Mouse (Mus musculus) bone marrow, adult 2 months (tissue): ENCODE measurements around the gene Fgf15.

Source experiments
- CTCF ChIP-seq: fragments of 200-500 bp; IDR thresholded peaks from 2 replicates; pipeline ENCODE4 v1.5.1; 2011; ENCODE audit warnings: low read length, control low read depth; ENCODE audit not compliant: control insufficient read depth, insufficient read depth
- POLR2A ChIP-seq: fragments of 200-500 bp; IDR thresholded peaks from 2 replicates; pipeline ENCODE4 v1.6.1; 2011; ENCODE audit warnings: low read depth, mild to moderate bottlenecking, control low read depth, low read length, borderline replicate concordance; ENCODE audit not compliant: control insufficient read depth

DNA sequence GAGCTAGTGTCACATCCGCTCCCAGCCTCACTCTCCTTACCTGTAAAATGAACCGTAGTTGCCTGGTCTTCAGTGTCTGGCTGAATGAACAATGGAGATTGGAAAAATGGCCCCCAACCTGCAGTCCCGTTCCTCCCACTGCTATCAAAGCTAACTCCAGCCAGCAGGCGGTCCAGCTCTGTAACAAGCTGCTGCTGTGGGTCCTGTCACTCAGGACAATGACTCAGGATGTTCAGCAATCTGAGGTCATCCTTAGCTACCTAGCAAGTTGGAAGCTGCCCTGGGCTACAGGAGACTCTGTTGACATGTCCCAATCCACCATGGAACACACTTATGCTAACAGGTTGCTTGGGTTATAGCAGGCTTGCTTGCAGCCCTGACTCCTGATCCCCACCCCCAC, 23.2 kb upstream of the Fgf15 start:
- no peak for TF ChIP-seq POLR2A
- TF ChIP-seq CTCF, result no peak
